Mouse (Mus musculus) cerebellum, adult 2 months (tissue): ENCODE results near the gene Atp13a3. TPM values are rescaled to one million over a fixed set of nuclear protein-coding genes. Genes with fewer than 3 reads are reported as not detected.

ENCODE experiments used
- DNase-seq, 2 experiments: peaks; one replicate each; pipeline ENCODE4 v3.0.0; 2021
- H3K27ac ChIP-seq: fragments of 200-500 bp; 2 replicates; pipeline ENCODE4 v1.5.1; 2012; ENCODE audit warnings: low read length, control low read depth, inconsistent platforms; ENCODE audit not compliant: insufficient read depth
- H3K27me3 ChIP-seq: fragments of 200-500 bp; 2 replicates; pipeline ENCODE4 v1.6.1; 2012; ENCODE audit warnings: inconsistent platforms, mild to moderate bottlenecking, low read length, moderate library complexity; ENCODE audit not compliant: control insufficient read depth, insufficient read depth
- H3K4me1 ChIP-seq: fragments of 200-500 bp; 2 replicates; pipeline ENCODE4 v1.6.1; 2011; ENCODE audit warnings: low read length; ENCODE audit not compliant: control insufficient read depth, insufficient read depth
- H3K4me3 ChIP-seq: fragments of 200-500 bp; replicated peaks from 2 replicates; pipeline ENCODE3; 2011; ENCODE audit warnings: mild to moderate bottlenecking, low read depth, low read length, control low read depth; ENCODE audit not compliant: insufficient read depth
- CTCF ChIP-seq: fragments of 200-500 bp; IDR thresholded peaks from 2 replicates; pipeline ENCODE4 v1.5.1; 2011; ENCODE audit warnings: low read depth, mild to moderate bottlenecking, control low read depth, low read length, moderate library complexity, borderline replicate concordance; ENCODE audit not compliant: insufficient read depth
- POLR2A ChIP-seq: fragments of 200-500 bp; IDR thresholded peaks from 2 replicates; pipeline ENCODE4 v1.6.1; 2011; ENCODE audit warnings: low read length, control low read depth, borderline replicate concordance; ENCODE audit not compliant: insufficient read depth
- WGBS: fragments of 180-500 bp; shearing (Covaris S2); methylation state at CpG from one replicate; pipeline ENCODE4 v1.1.7; 2018; 5-methylcytosine and 5-hydroxymethylcytosine counted together
- polyA plus RNA-seq: library from polyadenylated mRNA; depleted of rRNA; stranded (reverse); fragments of >200 nt; gene quantifications from 2 replicates; pipeline ENCODE4 v1.2.3, GENCODE M21; 2012

Gene Atp13a3
- polyA plus RNA-seq, 1 experiment = 31.4 TPM

DNA sequence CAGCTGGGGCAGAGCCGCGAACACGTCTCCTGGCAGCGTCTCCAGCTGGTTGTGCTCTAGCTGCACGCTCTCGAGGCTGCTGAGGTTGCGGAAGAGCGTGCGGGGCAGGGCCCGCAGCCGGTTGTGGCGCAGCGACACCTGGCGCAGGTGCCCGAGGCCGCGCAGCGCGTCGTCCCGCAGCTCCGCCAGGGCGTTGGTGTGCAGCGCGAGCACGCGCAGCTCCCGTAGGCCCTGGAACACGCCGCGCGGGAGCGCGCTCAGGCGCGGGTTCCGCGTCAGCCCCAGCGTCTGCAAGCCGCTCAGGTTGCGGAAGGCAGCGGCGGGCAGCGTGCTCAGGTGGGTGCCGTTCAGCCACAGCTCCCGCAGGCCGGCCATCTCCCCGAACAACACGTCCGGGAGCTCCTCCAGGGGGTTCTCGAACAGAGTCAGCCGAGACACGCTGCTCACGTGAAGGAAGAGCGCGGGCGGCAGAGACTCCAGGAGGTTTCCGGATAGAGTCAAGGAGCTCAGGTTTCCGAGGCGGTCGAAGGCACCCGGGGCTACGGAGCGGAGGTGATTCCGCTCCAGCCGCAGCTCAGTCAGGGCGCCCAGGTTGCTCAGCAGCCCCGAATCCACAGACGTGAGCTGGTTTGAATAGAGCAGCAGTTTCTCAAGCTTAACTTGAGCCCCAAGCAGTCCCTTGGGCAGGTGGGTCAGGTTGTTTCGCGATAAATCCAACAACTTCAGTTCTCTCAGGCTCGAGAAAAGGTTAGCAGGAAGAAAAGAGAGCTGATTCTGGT, 97.0 kb downstream of the Atp13a3 start:
- peak; percentile 78 to 80 for DNase-seq
- Histone ChIP-seq H3K27me3 (no peaks in the 10 kb centered on the region), H3K4me3 (peak overlapping the region; percentile 55), H3K27ac (no peak overlapping the region), H3K4me1 (no peaks in the 10 kb centered on the region)
- 1% methylated on average over 72 of the region's 72 CpGs for WGBS
- TF ChIP-seq CTCF (no peak; the same call in 1 of the 2 replicates), POLR2A (0 out of 2 replicates have a peak, but pooled peaks have one; percentile 35)

DNA sequence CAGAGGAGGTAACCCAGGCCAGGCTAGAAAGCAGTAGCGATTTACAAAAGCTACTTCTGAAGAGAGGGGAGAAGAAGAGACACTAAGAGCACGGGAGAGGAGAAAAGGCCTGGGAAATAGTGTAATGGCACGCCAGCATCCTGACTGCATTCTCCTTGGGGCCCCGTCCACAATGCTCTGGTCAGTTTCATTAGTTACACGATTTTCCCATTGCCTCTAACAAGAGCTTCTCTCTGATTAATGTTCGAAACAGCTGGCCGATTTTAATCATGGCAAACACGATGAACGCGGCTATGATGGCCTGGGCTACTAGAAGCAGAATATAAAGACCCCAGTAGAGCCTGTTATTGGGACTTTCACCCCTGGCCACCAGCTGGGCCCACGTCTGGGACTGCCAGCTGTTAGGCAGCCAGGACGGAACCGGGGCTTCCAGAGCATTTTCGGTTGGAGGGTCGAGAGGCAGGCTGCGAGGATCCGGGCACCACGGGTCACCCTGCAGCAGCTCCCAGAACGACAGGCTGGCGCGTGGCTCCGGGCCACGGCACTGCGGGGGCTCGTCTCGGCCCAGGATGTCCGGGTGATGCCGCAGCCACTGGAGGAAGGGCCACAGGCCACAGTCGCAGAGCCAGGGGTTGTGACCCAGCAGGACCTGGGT, 97.7 kb downstream of the Atp13a3 start:
- WGBS = 21% methylated on average over 29 of the region's 29 CpGs
- no peak for DNase-seq
- no peak overlapping the region for H3K27ac ChIP-seq

DNA sequence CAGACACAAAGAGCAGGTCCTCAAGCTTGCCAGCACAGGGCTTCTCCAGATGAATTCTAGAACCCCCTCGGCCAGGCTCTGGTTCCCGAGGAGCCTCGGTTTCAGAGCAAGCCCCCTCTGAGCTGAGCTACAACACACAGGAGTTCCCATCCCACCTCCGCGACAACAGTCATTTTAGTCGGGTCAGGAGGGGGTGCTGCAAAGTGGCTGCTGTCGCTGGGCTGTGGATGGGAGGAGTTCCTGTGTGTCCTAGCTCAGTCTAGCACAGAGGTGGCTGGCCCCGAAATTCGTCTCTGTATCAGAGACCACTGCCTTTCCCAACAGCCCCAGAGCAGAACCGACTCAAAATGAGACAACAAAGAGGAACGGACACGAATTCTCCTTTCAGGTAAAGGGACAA, 98.5 kb downstream of the Atp13a3 start:
- H3K27me3 ChIP-seq = no peaks in the 10 kb centered on the region
- no peak for TF ChIP-seq POLR2A
- TF ChIP-seq CTCF = no peak
- no peak overlapping the region for H3K4me3 ChIP-seq
- 69% methylated on average over 12 of the region's 12 CpGs for WGBS
- no peak for DNase-seq
- H3K27ac ChIP-seq = no peak overlapping the region
- no peaks in the 10 kb centered on the region for H3K4me1 ChIP-seq

More for the DNA sequence above, 97.7 kb downstream of the Atp13a3 start:
- Histone ChIP-seq H3K4me1 (no peaks in the 10 kb centered on the region), H3K27me3 (no peaks in the 10 kb centered on the region), H3K4me3 (peak overlapping the region; percentile 55)
- TF ChIP-seq POLR2A (no peak), CTCF (no peak)

DNA sequence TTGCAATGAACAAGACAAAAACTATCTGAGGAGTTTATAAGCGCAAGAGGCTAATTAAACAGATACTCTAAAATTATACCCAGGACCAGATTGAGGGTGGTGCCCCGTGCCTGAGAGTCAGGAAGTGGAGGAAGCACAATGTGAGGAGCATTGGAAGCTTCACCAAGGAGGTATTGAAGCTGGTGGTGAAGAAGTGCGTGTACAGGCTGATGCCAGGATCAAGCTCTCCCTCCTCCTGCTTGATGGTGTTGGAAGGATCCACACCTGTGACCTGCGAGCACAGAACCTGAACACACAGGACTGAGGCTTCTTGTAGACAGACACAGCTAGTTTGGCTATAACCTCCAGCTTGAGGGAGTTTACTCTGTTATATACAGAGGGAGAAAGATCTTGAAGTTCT, 99.7 kb downstream of the Atp13a3 start:
- Histone ChIP-seq H3K27me3 (no peaks in the 10 kb centered on the region), H3K4me3 (no peak overlapping the region), H3K27ac (no peak overlapping the region), H3K4me1 (no peaks in the 10 kb centered on the region)
- TF ChIP-seq POLR2A (no peak), CTCF (no peak)
- DNase-seq = no peak
- WGBS = 93% methylated on average over 4 of the region's 4 CpGs

DNA sequence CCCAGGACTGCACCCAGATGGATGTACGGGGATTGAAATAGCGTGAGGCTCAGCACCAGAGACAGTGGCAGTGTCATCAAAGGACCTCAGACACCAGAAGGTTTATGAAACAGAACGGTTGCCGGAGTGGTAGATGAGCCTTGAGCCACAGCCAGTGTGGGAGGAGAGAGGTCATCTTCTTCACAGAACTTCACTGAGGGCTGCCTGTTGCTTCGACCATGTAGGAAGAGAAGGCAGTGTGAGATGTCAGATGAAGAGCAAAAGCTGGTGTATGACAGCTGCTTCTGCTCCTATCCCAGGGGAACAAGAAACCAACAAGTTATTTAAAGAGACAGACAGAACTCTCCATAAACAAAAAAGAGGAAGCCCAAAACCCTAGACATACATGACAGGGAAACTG, 101.5 kb downstream of the Atp13a3 start:
- TF ChIP-seq CTCF = no peak
- TF ChIP-seq POLR2A = no peak
- WGBS = 24% methylated on average over 5 of the region's 5 CpGs
- Histone ChIP-seq H3K27me3 (no peaks in the 10 kb centered on the region), H3K27ac (no peak overlapping the region), H3K4me1 (no peaks in the 10 kb centered on the region), H3K4me3 (no peak overlapping the region)
- DNase-seq = no peak

DNA sequence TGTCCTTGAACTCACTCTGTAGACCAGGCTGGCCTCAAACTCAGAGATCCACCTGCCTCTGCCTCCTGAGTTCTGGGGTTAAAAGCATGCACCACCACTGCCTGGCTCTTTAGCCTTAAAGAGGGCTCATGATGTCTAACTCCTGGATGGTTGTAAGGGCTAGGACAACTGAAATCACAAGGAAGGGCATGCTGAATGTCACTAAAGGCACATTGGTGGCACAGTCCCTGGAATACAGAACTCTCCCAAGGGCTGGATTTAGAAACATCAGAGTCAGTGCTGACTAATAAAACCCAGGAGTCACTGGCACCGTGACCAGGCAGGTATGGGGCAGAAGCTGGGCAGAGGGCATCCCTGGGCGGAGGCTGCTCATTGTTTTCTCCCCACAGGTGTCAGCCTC, 102.4 kb downstream of the Atp13a3 start:
- H3K27ac ChIP-seq = no peak overlapping the region
- TF ChIP-seq CTCF (no peak), POLR2A (no peak)
- H3K4me1 ChIP-seq = no peaks in the 10 kb centered on the region
- no peak for DNase-seq
- H3K27me3 ChIP-seq = no peaks in the 10 kb centered on the region
- no peak overlapping the region for H3K4me3 ChIP-seq
- 80% methylated on average over 2 of the region's 2 CpGs for WGBS

DNA sequence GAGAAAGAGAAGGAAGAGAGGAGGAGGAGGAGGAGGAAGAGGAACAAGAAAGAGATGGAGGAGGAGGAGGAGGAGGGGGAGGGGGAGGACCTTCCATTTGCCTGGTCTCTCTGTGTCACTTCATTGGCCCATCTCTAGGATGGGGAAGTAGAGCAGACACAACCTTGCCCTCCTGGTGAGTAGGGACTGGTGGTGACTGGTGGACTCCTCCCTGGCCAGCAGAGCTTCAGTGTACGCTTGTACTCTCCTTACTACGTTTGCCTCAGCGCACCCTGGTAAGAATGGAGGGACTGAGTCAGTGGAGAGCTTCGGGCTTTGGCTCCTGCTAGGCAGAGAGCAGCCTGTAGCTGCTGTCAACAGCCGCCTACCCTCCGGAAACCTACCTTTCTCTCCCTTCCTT, 103.1 kb downstream of the Atp13a3 start:
- Histone ChIP-seq H3K27me3 (no peaks in the 10 kb centered on the region), H3K4me1 (no peaks in the 10 kb centered on the region), H3K27ac (no peak overlapping the region), H3K4me3 (no peak overlapping the region)
- 91% methylated on average over 6 of the region's 6 CpGs for WGBS
- no peak for TF ChIP-seq POLR2A
- TF ChIP-seq CTCF = no peak
- no peak for DNase-seq
